Mouse (Mus musculus): ENCODE data around the gene Rmdn2.

Rmdn2 gene

GRCm38 (mm10) chr17:79705671-79706455 lies 94.2 kb downstream of the Rmdn2 start:
- no peak for DNase-seq (ENCODE audit: low spot score in 2 of 2)

GRCm38 (mm10) chr17:79708168-79708567 lies 96.5 kb downstream of the Rmdn2 start:
- DNase-seq (ENCODE audit: low spot score in 2 of 2), result no peak

- no peak for DNase-seq (ENCODE audit: low spot score in 2 of 2)
Observed at GRCm38 (mm10) chr17:79709718-79710117, 98.1 kb downstream of the Rmdn2 start.

- DNase-seq (ENCODE audit: low spot score in 2 of 2), result no peak
Observed at GRCm38 (mm10) chr17:79710246-79710842, 98.7 kb downstream of the Rmdn2 start.

- DNase-seq (ENCODE audit: low spot score in 2 of 2), result no peak
Observed at GRCm38 (mm10) chr17:79711944-79712343, 100.3 kb downstream of the Rmdn2 start.

- no peak for DNase-seq (ENCODE audit: low spot score in 2 of 2)
Observed at GRCm38 (mm10) chr17:79712536-79712935, 100.9 kb downstream of the Rmdn2 start.

- no peak for DNase-seq (ENCODE audit: low spot score in 2 of 2)
Observed at GRCm38 (mm10) chr17:79713276-79713642, 101.6 kb downstream of the Rmdn2 start.

- DNase-seq (ENCODE audit: low spot score in 2 of 2), result no peak
Observed at GRCm38 (mm10) chr17:79713643-79714367, 102.1 kb downstream of the Rmdn2 start.

GRCm38 (mm10) chr17:79714368-79714895 lies 102.8 kb downstream of the Rmdn2 start:
- DNase-seq (ENCODE audit: low spot score in 2 of 2), result no peak

GRCm38 (mm10) chr17:79714931-79715637 lies 103.4 kb downstream of the Rmdn2 start, which contains the start of gene Cyp1b1:
TSS of gene Cyp1b1 (minus strand) at chr17:79715061.
- DNase-seq (ENCODE audit: low spot score in 2 of 2), result no peak

- DNase-seq (ENCODE audit: low spot score in 2 of 2), result peak; percentile 75 to 84
Observed at GRCm38 (mm10) chr17:79715649-79716143, 104.0 kb downstream of the Rmdn2 start.

- DNase-seq (ENCODE audit: low spot score in 2 of 2), result no peak
Observed at GRCm38 (mm10) chr17:79720681-79721080, 109.0 kb downstream of the Rmdn2 start.

- DNase-seq (ENCODE audit: low spot score in 2 of 2), result no peak
Observed at GRCm38 (mm10) chr17:79726613-79727012, 115.0 kb downstream of the Rmdn2 start.

- DNase-seq (ENCODE audit: low spot score in 2 of 2), result no peak
Observed at GRCm38 (mm10) chr17:79728053-79728584, 116.5 kb downstream of the Rmdn2 start.

GRCm38 (mm10) chr17:79728585-79729503 lies 117.2 kb downstream of the Rmdn2 start:
- DNase-seq (ENCODE audit: low spot score in 2 of 2), result no peak

GRCm38 (mm10) chr17:79730988-79731387 lies 119.3 kb downstream of the Rmdn2 start:
- DNase-seq (ENCODE audit: low spot score in 2 of 2), result no peak

GRCm38 (mm10) chr17:79733039-79733438 lies 121.4 kb downstream of the Rmdn2 start:
- DNase-seq (ENCODE audit: low spot score in 2 of 2), result no peak

GRCm38 (mm10) chr17:79737598-79737997 lies 125.9 kb downstream of the Rmdn2 start:
- no peak for DNase-seq (ENCODE audit: low spot score in 2 of 2)

- DNase-seq (ENCODE audit: low spot score in 2 of 2), result no peak
Observed at GRCm38 (mm10) chr17:79738847-79739498, 127.3 kb downstream of the Rmdn2 start.

- DNase-seq (ENCODE audit: low spot score in 2 of 2), result no peak
Observed at GRCm38 (mm10) chr17:79742635-79743034, 131.0 kb downstream of the Rmdn2 start.
